Mouse (Mus musculus): Measurements from ENCODE around the gene Gm13078. TPM values are rescaled to one million over a fixed set of nuclear protein-coding genes. Genes with fewer than 3 reads are reported as not detected.

The Gm13078 gene
- polyA plus RNA-seq (2014; fragmentation: Nextera tagmentation; extraction: Ambion mirVana) = not detected in 2 replicates

DNA sequence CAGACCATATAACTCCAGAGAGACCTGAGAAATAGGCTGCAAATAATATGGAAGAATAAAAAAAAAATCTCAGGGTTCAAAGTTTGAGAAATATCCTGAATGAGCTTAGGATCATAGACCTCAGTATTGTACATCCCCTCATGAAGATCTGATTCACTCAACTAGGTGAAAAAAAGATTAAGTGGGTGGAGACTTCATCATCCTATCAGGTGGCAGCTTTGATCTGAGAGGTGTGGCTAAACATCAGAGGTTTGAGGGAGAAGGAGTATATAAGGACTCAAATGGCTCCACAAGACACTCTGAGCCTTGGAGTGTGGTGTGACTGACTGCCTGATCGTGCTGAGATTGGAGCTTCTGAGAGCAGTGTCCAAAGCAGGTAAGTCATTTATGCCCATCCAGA is at the start of gene Gm13078:
Gene Gm13078 (plus strand): TSS at position 301 of the 400 bp plus-strand sequence.
- 74% methylated on average over 1 of the region's 1 CpGs for WGBS
- H3K27me3 ChIP-seq (ENCODE audit: control insufficient read depth, insufficient read depth, low read length) = no peaks in the 10 kb centered on the region
- ATAC-seq (replicated peaks; ENCODE audit: insufficient number of reproducible peaks, low FRiP score, low TSS enrichment, low read depth) (no peak), DNase-seq (ENCODE audit: low spot score) (no peak)
- H3K4me1 ChIP-seq (ENCODE audit: control insufficient read depth, insufficient read depth, low read length) = no peaks in the 10 kb centered on the region
- no peak within 1 kb of the TSS for H3K27ac ChIP-seq (replicated peaks; ENCODE audit: low read depth, low read length)
- no peaks in the 10 kb centered on the region for H3K9me3 ChIP-seq (replicated peaks; ENCODE audit: control insufficient read depth, low read length)
- no peak within 1 kb of the TSS for H3K4me3 ChIP-seq (ENCODE audit: low read depth, low read length)
- no peaks in the 10 kb centered on the region for H3K36me3 ChIP-seq (replicated peaks; ENCODE audit: control insufficient read depth, insufficient read depth, low read depth, low read length)
- H3K9ac ChIP-seq (replicated peaks; ENCODE audit: low read length) = no peak within 1 kb of the TSS
- no peak within 1 kb of the TSS for H3K4me2 ChIP-seq (ENCODE audit: low read depth, low read length)

DNA sequence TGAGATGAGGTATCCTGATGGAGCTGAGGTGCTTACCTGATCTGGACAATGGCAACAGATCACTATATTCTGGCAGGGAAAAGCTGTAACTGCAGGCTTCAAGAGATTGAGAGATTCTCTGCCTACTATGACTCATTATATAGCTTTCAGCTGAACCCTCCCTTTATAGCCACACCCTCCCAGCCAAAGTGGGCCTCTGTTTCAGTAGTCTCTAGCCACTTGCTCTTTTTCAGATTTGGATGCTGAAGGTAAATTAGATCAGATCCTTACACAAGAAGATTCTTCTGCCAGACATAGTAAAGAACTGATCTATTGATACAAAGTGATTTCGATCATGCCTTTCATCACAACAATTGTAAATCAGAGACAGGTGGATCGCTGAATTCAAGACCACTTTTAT is 16.6 kb upstream of the Gm13078 start, which contains the start of gene Gm13089:
Gene Gm13089 (minus strand): TSS at position 101 of the 400 bp plus-strand sequence.
- Histone ChIP-seq H3K27me3 (ENCODE audit: control insufficient read depth, insufficient read depth, low read length) (no peaks in the 10 kb centered on the region), H3K36me3 (replicated peaks; ENCODE audit: control insufficient read depth, insufficient read depth, low read depth, low read length) (no peaks in the 10 kb centered on the region), H3K9ac (replicated peaks; ENCODE audit: low read length) (no peak within 1 kb of the TSS), H3K9me3 (replicated peaks; ENCODE audit: control insufficient read depth, low read length) (no peaks in the 10 kb centered on the region), H3K4me2 (ENCODE audit: low read depth, low read length) (no peak within 1 kb of the TSS), H3K4me1 (ENCODE audit: control insufficient read depth, insufficient read depth, low read length) (no peaks in the 10 kb centered on the region), H3K4me3 (ENCODE audit: low read depth, low read length) (no peak within 1 kb of the TSS), H3K27ac (replicated peaks; ENCODE audit: low read depth, low read length) (no peak within 1 kb of the TSS)
- WGBS = 94% methylated on average over 2 of the region's 2 CpGs
- ATAC-seq (replicated peaks; ENCODE audit: insufficient number of reproducible peaks, low FRiP score, low TSS enrichment, low read depth) = no peak
- no peak for DNase-seq (ENCODE audit: low spot score)

Other genes starting within 250 kb of the Gm13078 start
- not detected in 2 replicates for gene Gm13043, start 208.1 kb upstream of the Gm13078 start, polyA plus RNA-seq (2014; fragmentation: Nextera tagmentation; extraction: Ambion mirVana)
- not detected in 2 replicates for gene Gm13040, start 183.5 kb upstream of the Gm13078 start, polyA plus RNA-seq (2014; fragmentation: Nextera tagmentation; extraction: Ambion mirVana)
- not detected in 2 replicates for gene BC080695, start 167.8 kb upstream of the Gm13078 start, polyA plus RNA-seq (2014; fragmentation: Nextera tagmentation; extraction: Ambion mirVana)
- gene Gm13057, start 167.7 kb upstream of the Gm13078 start, polyA plus RNA-seq (2014; fragmentation: Nextera tagmentation; extraction: Ambion mirVana) = not detected in 2 replicates
- gene Gm13083, start 104.5 kb upstream of the Gm13078 start, polyA plus RNA-seq (2014; fragmentation: Nextera tagmentation; extraction: Ambion mirVana) = not detected in 2 replicates
- not detected in 2 replicates for gene Gm13088, start 62.2 kb upstream of the Gm13078 start, polyA plus RNA-seq (2014; fragmentation: Nextera tagmentation; extraction: Ambion mirVana)
- not detected in 2 replicates for gene Gm13089, start 16.7 kb upstream of the Gm13078 start, polyA plus RNA-seq (2014; fragmentation: Nextera tagmentation; extraction: Ambion mirVana)
- gene Gm13023, start 69.9 kb downstream of the Gm13078 start, polyA plus RNA-seq (2014; fragmentation: Nextera tagmentation; extraction: Ambion mirVana) = not detected in 2 replicates
- not detected in 2 replicates for gene Gm13084, start 96.6 kb downstream of the Gm13078 start, polyA plus RNA-seq (2014; fragmentation: Nextera tagmentation; extraction: Ambion mirVana)
- gene Gm13103, start 127.0 kb downstream of the Gm13078 start, polyA plus RNA-seq (2014; fragmentation: Nextera tagmentation; extraction: Ambion mirVana) = not detected in 2 replicates
- gene Pramef6, start 180.9 kb downstream of the Gm13078 start, polyA plus RNA-seq (2014; fragmentation: Nextera tagmentation; extraction: Ambion mirVana) = not detected in 2 replicates
- not detected in 2 replicates for gene Pramef25, start 231.6 kb downstream of the Gm13078 start, polyA plus RNA-seq (2014; fragmentation: Nextera tagmentation; extraction: Ambion mirVana)
- gene Gm13101, start 247.5 kb downstream of the Gm13078 start, polyA plus RNA-seq (2014; fragmentation: Nextera tagmentation; extraction: Ambion mirVana) = not detected in 2 replicates

Data from embryonic facial prominence, embryonic 11.5 days (tissue).